Mouse (Mus musculus) megakaryocyte progenitor cell, adult 5-6 weeks (primary cell): ENCODE measurements around the gene Cntn4. TPM values are rescaled to one million over a fixed set of nuclear protein-coding genes. Genes with fewer than 3 reads are reported as not detected.

Experiments
- ATAC-seq: replicated peaks from 2 replicates; pipeline ENCODE4 v1.8.0; 2016; ENCODE audit warnings: mild to moderate bottlenecking, moderate TSS enrichment, inconsistent platforms; ENCODE audit not compliant: poor library complexity
- total RNA-seq, 2 experiments: library from RNA; stranded (forward) in 1 of 2; stranded (reverse) in 1 of 2; fragments of 157-497, 149-512 nt in 1 of 2; fragments of 200-1000 nt in 1 of 2; gene quantifications; 2 replicates each; pipeline versions ENCODE4 v1.2.3 to v1.2.4; 2015 to 2017

The Cntn4 gene
- total RNA-seq (2015) (not detected in 2 replicates), total RNA-seq (2017) (not detected in 2 replicates)

- no peak for ATAC-seq
Measured at GRCm38 (mm10) chr6:105677149-105678031, at the start of gene Cntn4. Gene Cntn4 (plus strand): TSS chr6:105677660.

- ATAC-seq = no peak
Measured at GRCm38 (mm10) chr6:105674276-105674675, 3.2 kb upstream of the Cntn4 start.

- ATAC-seq = no peak
Measured at GRCm38 (mm10) chr6:105675099-105675498, 2.4 kb upstream of the Cntn4 start.

GRCm38 (mm10) chr6:105676637-105677036 is 823 bp upstream of the Cntn4 start:
- no peak for ATAC-seq

GRCm38 (mm10) chr6:105678778-105679177 is 1.3 kb downstream of the Cntn4 start:
- no peak for ATAC-seq

- ATAC-seq = no peak
Measured at GRCm38 (mm10) chr6:105681496-105681895, 4.0 kb downstream of the Cntn4 start.

GRCm38 (mm10) chr6:105683251-105683650 is 5.8 kb downstream of the Cntn4 start:
- no peak for ATAC-seq

- ATAC-seq = no peak
Measured at GRCm38 (mm10) chr6:105684123-105684522, 6.7 kb downstream of the Cntn4 start.

- ATAC-seq = no peak
Measured at GRCm38 (mm10) chr6:105688195-105688594, 10.7 kb downstream of the Cntn4 start.

- no peak for ATAC-seq
Measured at GRCm38 (mm10) chr6:105742026-105742425, 64.6 kb downstream of the Cntn4 start.

- no peak for ATAC-seq
Measured at GRCm38 (mm10) chr6:105780616-105781015, 103.2 kb downstream of the Cntn4 start.

GRCm38 (mm10) chr6:105788462-105788861 is 111.0 kb downstream of the Cntn4 start:
- ATAC-seq = no peak

- no peak for ATAC-seq
Measured at GRCm38 (mm10) chr6:105835099-105835498, 157.6 kb downstream of the Cntn4 start.

GRCm38 (mm10) chr6:105847296-105847695 is 169.8 kb downstream of the Cntn4 start:
- no peak for ATAC-seq

- ATAC-seq = no peak
Measured at GRCm38 (mm10) chr6:105892838-105893237, 215.4 kb downstream of the Cntn4 start.

GRCm38 (mm10) chr6:105938485-105938884 is 261.0 kb downstream of the Cntn4 start:
- ATAC-seq = no peak

GRCm38 (mm10) chr6:105939303-105939702 is 261.8 kb downstream of the Cntn4 start:
- ATAC-seq = no peak

GRCm38 (mm10) chr6:105940591-105940990 is 263.1 kb downstream of the Cntn4 start:
- ATAC-seq = no peak

- no peak for ATAC-seq
Measured at GRCm38 (mm10) chr6:105991492-105991891, 314.0 kb downstream of the Cntn4 start.

GRCm38 (mm10) chr6:106013018-106013417 is 335.6 kb downstream of the Cntn4 start:
- no peak for ATAC-seq

GRCm38 (mm10) chr6:106015126-106015525 is 337.7 kb downstream of the Cntn4 start:
- ATAC-seq = no peak

- no peak for ATAC-seq
Measured at GRCm38 (mm10) chr6:106048878-106049277, 371.4 kb downstream of the Cntn4 start.

GRCm38 (mm10) chr6:106056123-106056522 is 378.7 kb downstream of the Cntn4 start:
- ATAC-seq = no peak
